Mouse (Mus musculus): ENCODE data around the gene Pex6.

DNA sequence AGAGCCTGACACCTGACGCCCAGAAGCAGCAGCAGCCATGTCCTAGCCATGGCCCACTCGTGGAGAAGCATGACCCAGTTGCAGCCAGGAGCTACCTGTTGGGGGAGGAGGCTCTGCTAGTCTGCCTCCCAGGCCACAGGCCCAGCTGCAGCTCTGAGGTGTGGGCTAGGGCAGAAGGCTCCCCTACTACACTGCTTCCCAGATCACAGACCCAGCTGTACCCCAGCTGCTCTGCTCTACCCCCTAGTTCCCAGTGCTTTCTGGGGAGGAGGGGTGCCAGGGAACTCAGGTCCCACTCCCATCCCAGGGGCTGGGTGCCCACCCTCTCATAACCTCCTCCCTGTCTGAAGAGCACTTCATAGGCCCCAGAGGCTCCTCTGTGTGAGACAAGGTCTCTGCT lies 52.3 kb downstream of the Pex6 start, which contains the start of gene Ptcra:
- TF ChIP-seq CTCF (IDR thresholded peaks at IDR 0.05; ENCODE audit: low read depth) (no peak), EP300 (IDR thresholded peaks at IDR 0.05; ENCODE audit: low read depth) (no peak)
